Mouse (Mus musculus): ENCODE results near the gene Pcx.

DNA sequence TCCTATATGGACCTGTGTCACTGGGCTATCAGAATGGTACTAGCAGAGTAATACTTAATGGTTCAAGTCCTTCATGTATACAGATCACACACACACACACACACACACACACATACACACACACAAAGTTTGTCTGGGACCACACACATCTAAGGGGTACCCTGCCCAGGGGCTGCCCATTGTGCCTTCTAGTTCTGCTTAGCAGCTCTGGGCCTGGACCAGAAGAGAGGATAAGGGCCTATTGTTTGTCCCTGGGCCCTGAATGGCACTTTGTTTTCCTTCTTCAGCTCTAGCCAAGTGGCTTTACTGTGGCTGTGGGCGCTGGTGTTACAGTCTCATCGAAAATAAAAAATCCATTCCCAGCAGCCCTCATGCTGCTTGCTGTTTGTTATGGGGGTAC, 49.3 kb downstream of the Pcx start:
- TF ChIP-seq CTCF (IDR thresholded peaks at IDR 0.05; ENCODE audit: borderline replicate concordance, insufficient read depth, low read depth, low read length) (no peak), POLR2A (IDR thresholded peaks at IDR 0.05; ENCODE audit: borderline replicate concordance, insufficient read depth, low read length) (no peak)

Measured in cerebellum, adult 2 months (tissue).